Mouse (Mus musculus): Measurements from ENCODE around the gene Gpr45. TPM values are rescaled to one million over a fixed set of nuclear protein-coding genes. Genes with fewer than 3 reads are reported as not detected.
A peak's percentile ranks its signal among the peaks of the same experiment; 100 is the strongest.
"Not testable (repeated sequence)": the region's sequence is repeated elsewhere in the genome, so short reads cannot be mapped to it uniquely, and the experiment has no call there.

The Gpr45 gene
- polyA plus RNA-seq, 1 experiment from 2014 or later: 27.9 TPM

- H3K27me3 ChIP-seq (replicated peaks; ENCODE audit: control insufficient read depth, insufficient read depth, low read length): not testable (repeated sequence)
Observed at GRCm38 (mm10) chr1:43015153-43015685, 62.5 kb downstream of the Gpr45 start.

GRCm38 (mm10) chr1:43036014-43036413 is 83.3 kb downstream of the Gpr45 start:
- H3K27me3 ChIP-seq (replicated peaks; ENCODE audit: control insufficient read depth, insufficient read depth, low read length): no peaks in the 10 kb centered on the region
- no peak overlapping the region for H3K9ac ChIP-seq (ENCODE audit: low read length)
- H3K4me1 ChIP-seq (ENCODE audit: control insufficient read depth, insufficient read depth, low read length): no peaks in the 10 kb centered on the region
- no peak overlapping the region for H3K4me2 ChIP-seq (ENCODE audit: low read length)
- 88% methylated on average over 7 of the region's 7 CpGs for WGBS
- H3K36me3 ChIP-seq (ENCODE audit: control insufficient read depth, insufficient read depth, low read length): no peaks in the 10 kb centered on the region
- no peak overlapping the region for H3K4me3 ChIP-seq (ENCODE audit: low read depth, low read length)
- ATAC-seq (no peak), DNase-seq (ENCODE audit: low spot score) (no peak)
- H3K9me3 ChIP-seq (replicated peaks; ENCODE audit: control insufficient read depth, low read length): no peaks in the 10 kb centered on the region
- H3K27ac ChIP-seq (ENCODE audit: low read depth, low read length): no peak overlapping the region

More at GRCm38 (mm10) chr1:43015153-43015685, 62.5 kb downstream of the Gpr45 start:
- ATAC-seq; DNase-seq (ENCODE audit: low spot score); H3K4me1 ChIP-seq (ENCODE audit: control insufficient read depth, insufficient read depth, low read length); H3K4me3 ChIP-seq (ENCODE audit: low read depth, low read length); H3K9me3 ChIP-seq (replicated peaks; ENCODE audit: control insufficient read depth, low read length); H3K27ac ChIP-seq (ENCODE audit: low read depth, low read length); H3K9ac ChIP-seq (ENCODE audit: low read length); H3K4me2 ChIP-seq (ENCODE audit: low read length); H3K36me3 ChIP-seq (ENCODE audit: control insufficient read depth, insufficient read depth, low read length): not testable (repeated sequence)
- WGBS: 74% methylated on average over 7 of the region's 7 CpGs

GRCm38 (mm10) chr1:43042271-43042670 is 89.6 kb downstream of the Gpr45 start:
- Histone ChIP-seq H3K4me1 (ENCODE audit: control insufficient read depth, insufficient read depth, low read length) (0 out of 2 replicates have a peak, but pooled peaks cover 3% of the 10 kb centered on the region), H3K36me3 (ENCODE audit: control insufficient read depth, insufficient read depth, low read length) (no peaks in the 10 kb centered on the region), H3K27me3 (replicated peaks; ENCODE audit: control insufficient read depth, insufficient read depth, low read length) (no peaks in the 10 kb centered on the region), H3K4me3 (ENCODE audit: low read depth, low read length) (no peak overlapping the region), H3K9me3 (replicated peaks; ENCODE audit: control insufficient read depth, low read length) (no peaks in the 10 kb centered on the region), H3K4me2 (ENCODE audit: low read length) (no peak overlapping the region), H3K9ac (ENCODE audit: low read length) (no peak overlapping the region), H3K27ac (ENCODE audit: low read depth, low read length) (no peak overlapping the region)
- DNase-seq (ENCODE audit: low spot score): peak; percentile 23
- 73% methylated on average over 6 of the region's 6 CpGs for WGBS
- 0 out of 2 replicates have a peak, but pooled peaks have one; percentile 25 for ATAC-seq

GRCm38 (mm10) chr1:43045204-43045982 is 92.7 kb downstream of the Gpr45 start:
- DNase-seq (ENCODE audit: low spot score) (peak; percentile 70), ATAC-seq (peak; percentile 68)
- H3K9ac ChIP-seq (ENCODE audit: low read length): no peak overlapping the region
- 55% methylated on average over 14 of the region's 14 CpGs for WGBS
- H3K4me2 ChIP-seq (ENCODE audit: low read length): no peak overlapping the region
- H3K27me3 ChIP-seq (replicated peaks; ENCODE audit: control insufficient read depth, insufficient read depth, low read length): no peaks in the 10 kb centered on the region
- no peak overlapping the region for H3K4me3 ChIP-seq (ENCODE audit: low read depth, low read length)
- H3K27ac ChIP-seq (ENCODE audit: low read depth, low read length): peak overlapping the region; percentile 52; the same call in 1 of the 2 replicates
- 0 out of 2 replicates have a peak, but pooled peaks cover 3% of the 10 kb centered on the region for H3K4me1 ChIP-seq (ENCODE audit: control insufficient read depth, insufficient read depth, low read length)
- H3K36me3 ChIP-seq (ENCODE audit: control insufficient read depth, insufficient read depth, low read length): peaks cover 22% of the 10 kb centered on the region
- H3K9me3 ChIP-seq (replicated peaks; ENCODE audit: control insufficient read depth, low read length): no peaks in the 10 kb centered on the region

GRCm38 (mm10) chr1:43046990-43047389 is 94.3 kb downstream of the Gpr45 start:
- no peaks in the 10 kb centered on the region for H3K27me3 ChIP-seq (replicated peaks; ENCODE audit: control insufficient read depth, insufficient read depth, low read length)
- H3K9ac ChIP-seq (ENCODE audit: low read length): no peak overlapping the region
- ATAC-seq (no peak), DNase-seq (ENCODE audit: low spot score) (no peak)
- H3K4me2 ChIP-seq (ENCODE audit: low read length): no peak overlapping the region
- peaks cover 38% of the 10 kb centered on the region for H3K36me3 ChIP-seq (ENCODE audit: control insufficient read depth, insufficient read depth, low read length)
- 0 out of 2 replicates have a peak, but pooled peaks cover 3% of the 10 kb centered on the region for H3K4me1 ChIP-seq (ENCODE audit: control insufficient read depth, insufficient read depth, low read length)
- H3K9me3 ChIP-seq (replicated peaks; ENCODE audit: control insufficient read depth, low read length): no peaks in the 10 kb centered on the region
- no peak overlapping the region for H3K27ac ChIP-seq (ENCODE audit: low read depth, low read length)
- WGBS: 86% methylated on average over 2 of the region's 2 CpGs
- no peak overlapping the region for H3K4me3 ChIP-seq (ENCODE audit: low read depth, low read length)

GRCm38 (mm10) chr1:43047811-43048210 is 95.1 kb downstream of the Gpr45 start:
- no peak overlapping the region for H3K4me2 ChIP-seq (ENCODE audit: low read length)
- H3K4me3 ChIP-seq (ENCODE audit: low read depth, low read length): no peak overlapping the region
- no peak overlapping the region for H3K9ac ChIP-seq (ENCODE audit: low read length)
- no peaks in the 10 kb centered on the region for H3K9me3 ChIP-seq (replicated peaks; ENCODE audit: control insufficient read depth, low read length)
- H3K36me3 ChIP-seq (ENCODE audit: control insufficient read depth, insufficient read depth, low read length): peaks cover 45% of the 10 kb centered on the region
- H3K27ac ChIP-seq (ENCODE audit: low read depth, low read length): no peak overlapping the region
- 75% methylated on average over 10 of the region's 10 CpGs for WGBS
- ATAC-seq (peak; percentile 27; the same call in 1 of the 2 replicates), DNase-seq (ENCODE audit: low spot score) (peak; percentile 41)
- H3K27me3 ChIP-seq (replicated peaks; ENCODE audit: control insufficient read depth, insufficient read depth, low read length): no peaks in the 10 kb centered on the region
- H3K4me1 ChIP-seq (ENCODE audit: control insufficient read depth, insufficient read depth, low read length): 0 out of 2 replicates have a peak, but pooled peaks cover 3% of the 10 kb centered on the region

GRCm38 (mm10) chr1:43051903-43052302 is 99.2 kb downstream of the Gpr45 start:
- no peak overlapping the region for H3K4me3 ChIP-seq (ENCODE audit: low read depth, low read length)
- H3K27me3 ChIP-seq (replicated peaks; ENCODE audit: control insufficient read depth, insufficient read depth, low read length): no peaks in the 10 kb centered on the region
- H3K36me3 ChIP-seq (ENCODE audit: control insufficient read depth, insufficient read depth, low read length): peaks cover 76% of the 10 kb centered on the region
- H3K9ac ChIP-seq (ENCODE audit: low read length): no peak overlapping the region
- DNase-seq (ENCODE audit: low spot score): peak; percentile 28
- no peaks in the 10 kb centered on the region for H3K9me3 ChIP-seq (replicated peaks; ENCODE audit: control insufficient read depth, low read length)
- 92% methylated on average over 5 of the region's 5 CpGs for WGBS
- H3K4me2 ChIP-seq (ENCODE audit: low read length): no peak overlapping the region
- H3K4me1 ChIP-seq (ENCODE audit: control insufficient read depth, insufficient read depth, low read length): no peaks in the 10 kb centered on the region
- ATAC-seq: no peak
- H3K27ac ChIP-seq (ENCODE audit: low read depth, low read length): no peak overlapping the region

GRCm38 (mm10) chr1:43065615-43066310 is 113.1 kb downstream of the Gpr45 start:
- H3K36me3 ChIP-seq (ENCODE audit: control insufficient read depth, insufficient read depth, low read length): peaks cover 51% of the 10 kb centered on the region
- no peak overlapping the region for H3K4me2 ChIP-seq (ENCODE audit: low read length)
- no peak overlapping the region for H3K4me3 ChIP-seq (ENCODE audit: low read depth, low read length)
- H3K4me1 ChIP-seq (ENCODE audit: control insufficient read depth, insufficient read depth, low read length): no peaks in the 10 kb centered on the region
- DNase-seq (ENCODE audit: low spot score) (peak; percentile 92), ATAC-seq (peak; percentile 97)
- WGBS: 44% methylated on average over 9 of the region's 9 CpGs
- H3K27me3 ChIP-seq (replicated peaks; ENCODE audit: control insufficient read depth, insufficient read depth, low read length): no peaks in the 10 kb centered on the region
- H3K9me3 ChIP-seq (replicated peaks; ENCODE audit: control insufficient read depth, low read length): no peaks in the 10 kb centered on the region
- H3K9ac ChIP-seq (ENCODE audit: low read length): no peak overlapping the region; the same call in 1 of the 2 replicates
- no peak overlapping the region for H3K27ac ChIP-seq (ENCODE audit: low read depth, low read length)
